17 mouse cellular contexts compared by ENCODE assay signal in genomic region chr16:90706279-90706678, GRCm38 (mm10). TPM values are rescaled to one million over a fixed set of nuclear protein-coding genes. Genes with fewer than 3 reads are reported as not detected.
A peak's percentile ranks its signal among the peaks of the same experiment; 100 is the strongest.
DNase-seq lines count a peak whose midpoint lies in the region; ATAC-seq and TF ChIP-seq lines count a peak whose summit lies in the region.
"Had no signal": no experiment of that assay in that cellular context is flagged by ENCODE, and none has a peak within 500 bp of the region (broad histone marks: within the 10 kb centered on the region; RNA-seq: fewer than 3 reads in every experiment).

No protein-coding gene starts in this region.

- WGBS in embryonic facial prominence, embryonic 14.5 days: 25% methylated on average over 3 of the region's 3 CpGs
- WGBS in heart, embryonic 12.5 days: 3% methylated on average over 3 of the region's 3 CpGs
- 6% methylated on average over 3 of the region's 3 CpGs for WGBS in lung, postnatal 0 days
- 62% methylated on average over 3 of the region's 3 CpGs for WGBS in midbrain, embryonic 13.5 days

- H3K4me1 ChIP-seq in embryonic facial prominence, embryonic 14.5 days (ENCODE audit: control insufficient read depth, insufficient read depth, low read length): peaks cover 17% of the 10 kb centered on the region
- H3K4me1 ChIP-seq in heart, embryonic 12.5 days (replicated peaks): peaks cover 58% of the 10 kb centered on the region
- no peaks in the 10 kb centered on the region for H3K4me1 ChIP-seq in lung, postnatal 0 days (ENCODE audit: insufficient read depth, low read depth, low read length)
- H3K4me1 ChIP-seq in midbrain, embryonic 13.5 days (replicated peaks): peaks cover 26% of the 10 kb centered on the region

- H3K4me2 ChIP-seq in embryonic facial prominence, embryonic 14.5 days (ENCODE audit: low read depth, low read length): no peak overlapping the region
- peak overlapping the region; percentile 2; the same call in 1 of the 2 replicates for H3K4me2 ChIP-seq in heart, embryonic 12.5 days
- H3K4me2 ChIP-seq in lung, postnatal 0 days (replicated peaks; ENCODE audit: low read depth, low read length): no peak overlapping the region
- H3K4me2 ChIP-seq in midbrain, embryonic 13.5 days (replicated peaks): no peak overlapping the region
- H3K4me2 ChIP-seq: embryonic facial prominence, embryonic 12.5 days; forebrain, embryonic 12.5 days; liver, embryonic 13.5 days had no signal

- H3K27ac ChIP-seq in embryonic facial prominence, embryonic 14.5 days (replicated peaks; ENCODE audit: low read depth, low read length): no peak overlapping the region
- H3K27ac ChIP-seq in heart, embryonic 12.5 days (ENCODE audit: poor library complexity, severe bottlenecking): peak overlapping the region; percentile 82
- peak overlapping the region; percentile 66 for H3K27ac ChIP-seq in lung, postnatal 0 days (ENCODE audit: low read length)
- H3K27ac ChIP-seq in midbrain, embryonic 13.5 days: no peak overlapping the region
- H3K27ac ChIP-seq: embryonic facial prominence, embryonic 12.5 days; forebrain, embryonic 12.5 days; liver, embryonic 13.5 days had no signal

- no peak overlapping the region for H3K4me3 ChIP-seq in embryonic facial prominence, embryonic 14.5 days (ENCODE audit: low read depth, low read length)
- no peak overlapping the region for H3K4me3 ChIP-seq in heart, embryonic 12.5 days
- H3K4me3 ChIP-seq in lung, postnatal 0 days (ENCODE audit: low read depth, low read length): no peak overlapping the region
- no peak overlapping the region for H3K4me3 ChIP-seq in midbrain, embryonic 13.5 days (replicated peaks)
- H3K4me3 ChIP-seq: embryonic facial prominence, embryonic 12.5 days; forebrain, embryonic 12.5 days; liver, embryonic 13.5 days; myocyte had no signal

- peak; percentile 68 for TF ChIP-seq EP300 in lung, postnatal 0 days (IDR thresholded peaks at IDR 0.05)

- no peak overlapping the region for H3K9ac ChIP-seq in embryonic facial prominence, embryonic 14.5 days (ENCODE audit: low read depth, low read length)
- no peak overlapping the region for H3K9ac ChIP-seq in heart, embryonic 12.5 days
- H3K9ac ChIP-seq in lung, postnatal 0 days (replicated peaks; ENCODE audit: low read depth): no peak overlapping the region
- H3K9ac ChIP-seq in midbrain, embryonic 13.5 days (replicated peaks): no peak overlapping the region
- H3K9ac ChIP-seq: embryonic facial prominence, embryonic 12.5 days; forebrain, embryonic 12.5 days; liver, embryonic 13.5 days had no signal

- no peaks in the 10 kb centered on the region for H3K36me3 ChIP-seq in embryonic facial prominence, embryonic 14.5 days (ENCODE audit: control insufficient read depth, insufficient read depth, low read length)
- no peaks in the 10 kb centered on the region for H3K36me3 ChIP-seq in heart, embryonic 12.5 days
- no peaks in the 10 kb centered on the region for H3K36me3 ChIP-seq in lung, postnatal 0 days (ENCODE audit: insufficient read depth, low read length)
- no peaks in the 10 kb centered on the region for H3K36me3 ChIP-seq in midbrain, embryonic 13.5 days
- H3K36me3 ChIP-seq: embryonic facial prominence, embryonic 12.5 days; forebrain, embryonic 12.5 days; liver, embryonic 13.5 days had no signal

- DNase-seq in kidney, postnatal 4 days: peak; percentile 32 to 33
- DNase-seq in kidney, adult 18-20 months: no peak
- DNase-seq in embryonic facial prominence, embryonic 14.5 days (ENCODE audit: low spot score): peak; percentile 30
- DNase-seq in lung, postnatal 0 days (ENCODE audit: low spot score): peak; percentile 71
- no peak for DNase-seq in cerebellum, adult 11 months
- no peak for DNase-seq in urinary bladder, adult 2 months (ENCODE audit: low spot score)
- DNase-seq: cerebellum, adult 11-12 months; gastrocnemius, postnatal 10 days; liver, embryonic 13.5 days had no signal

- no peaks in the 10 kb centered on the region for H3K9me3 ChIP-seq in embryonic facial prominence, embryonic 14.5 days (ENCODE audit: control insufficient read depth, low read length)
- H3K9me3 ChIP-seq in heart, embryonic 12.5 days (replicated peaks): no peaks in the 10 kb centered on the region; the same call in 1 of the 2 replicates
- no peaks in the 10 kb centered on the region for H3K9me3 ChIP-seq in lung, postnatal 0 days (ENCODE audit: low read length)
- H3K9me3 ChIP-seq in midbrain, embryonic 13.5 days: no peaks in the 10 kb centered on the region
- H3K9me3 ChIP-seq: embryonic facial prominence, embryonic 12.5 days; forebrain, embryonic 12.5 days had no signal

- no peak for ATAC-seq in embryonic facial prominence, embryonic 14.5 days (ENCODE audit: low read depth)
- ATAC-seq in heart, embryonic 12.5 days (ENCODE audit: insufficient number of reproducible peaks, low FRiP score): peak; percentile 86
- peak; percentile 41 for ATAC-seq in lung, postnatal 0 days
- no peak for ATAC-seq in midbrain, embryonic 13.5 days
- ATAC-seq: activated CD4-positive, CD25-positive, alpha-beta regulatory T cell, adult 4 months; CD4-positive, CD25-positive, alpha-beta regulatory T cell, adult 4 months had no signal

- no peak for TF ChIP-seq CTCF in lung, postnatal 0 days (IDR thresholded peaks at IDR 0.05)

- H3K27me3 ChIP-seq in embryonic facial prominence, embryonic 14.5 days (replicated peaks; ENCODE audit: control insufficient read depth, insufficient read depth, low read length): no peaks in the 10 kb centered on the region
- H3K27me3 ChIP-seq in heart, embryonic 12.5 days (replicated peaks): no peaks in the 10 kb centered on the region
- H3K27me3 ChIP-seq in lung, postnatal 0 days (replicated peaks; ENCODE audit: insufficient read depth, low read length): no peaks in the 10 kb centered on the region
- H3K27me3 ChIP-seq in midbrain, embryonic 13.5 days: peaks cover 7% of the 10 kb centered on the region; the same call in 1 of the 2 replicates
- H3K27me3 ChIP-seq: embryonic facial prominence, embryonic 12.5 days; forebrain, embryonic 12.5 days had no signal

RNA-seq across cellular contexts. Expression of gene Mis18a, which starts 20.9 kb away (rescaled TPM):
- 50.1 and 50.9 TPM in 2 replicates for polyA plus RNA-seq in embryonic facial prominence, embryonic 14.5 days (2014; fragmentation: Nextera tagmentation; extraction: Ambion mirVana)
- 36.9 and 38.9 TPM in 2 replicates for polyA plus RNA-seq in heart, embryonic 12.5 days (2016; fragmentation: Nextera tagmentation; extraction: Ambion mirVana)
- polyA plus RNA-seq in lung, postnatal 0 days (2015; fragmentation: Nextera tagmentation; extraction: Ambion mirVana): 25.7 and 27.7 TPM in 2 replicates
- 38.1 and 40.5 TPM in 2 replicates for polyA plus RNA-seq in midbrain, embryonic 13.5 days (2015; fragmentation: Nextera tagmentation; extraction: Ambion mirVana)
- polyA plus RNA-seq in urinary bladder, adult 2 months (2012; rRNA removed): 11.8 and 15.9 TPM in 2 replicates

RNA-seq across cellular contexts. Expression of gene Mrap, which starts 31.7 kb away (rescaled TPM):
- 0.97 and 3.8 TPM in 2 replicates for polyA plus RNA-seq in embryonic facial prominence, embryonic 14.5 days (2014; fragmentation: Nextera tagmentation; extraction: Ambion mirVana)
- polyA plus RNA-seq in heart, embryonic 12.5 days (2016; fragmentation: Nextera tagmentation; extraction: Ambion mirVana): 26.3 and 26.4 TPM in 2 replicates
- polyA plus RNA-seq in lung, postnatal 0 days (2015; fragmentation: Nextera tagmentation; extraction: Ambion mirVana): 4.4 and 4.7 TPM in 2 replicates
- not detected in 2 replicates for polyA plus RNA-seq in midbrain, embryonic 13.5 days (2015; fragmentation: Nextera tagmentation; extraction: Ambion mirVana)
- polyA plus RNA-seq in urinary bladder, adult 2 months (2012; rRNA removed): 8.6 and 15.6 TPM in 2 replicates
- polyA plus RNA-seq: activated CD4-positive, CD25-positive, alpha-beta regulatory T cell, adult 4 months; CD4-positive, CD25-positive, alpha-beta regulatory T cell, adult 4 months; forebrain, embryonic 12.5 days; myocyte; stomach, embryonic 14.5 days had no signal

Comparison
In these comparisons a context has a peak if more than half of its experiments do, and no peak if none do; other contexts are left out.
1. DNase-seq: peak in kidney, postnatal 4 days (2 of 2), embryonic facial prominence, embryonic 14.5 days (single experiment) and lung, postnatal 0 days (single experiment); none in kidney, adult 18-20 months (single experiment), cerebellum, adult 11 months (single experiment) and urinary bladder, adult 2 months (single experiment).
2. ATAC-seq: peak in heart, embryonic 12.5 days (single experiment) and lung, postnatal 0 days (single experiment); none in embryonic facial prominence, embryonic 14.5 days (single experiment) and midbrain, embryonic 13.5 days (single experiment).
3. H3K27ac ChIP-seq: peak in heart, embryonic 12.5 days (single experiment) and lung, postnatal 0 days (single experiment); none in embryonic facial prominence, embryonic 14.5 days (single experiment) and midbrain, embryonic 13.5 days (single experiment).